Mouse (Mus musculus) heart, embryonic 16.5 days (tissue): Measurements from ENCODE around the gene Lgals9. TPM values are rescaled to one million over a fixed set of nuclear protein-coding genes. Genes with fewer than 3 reads are reported as not detected.
"Not testable (repeated sequence)": the region's sequence is repeated elsewhere in the genome, so short reads cannot be mapped to it uniquely, and the experiment has no call there.

Experiments
- ATAC-seq: fragments of 200-750 bp; cut with Nextera tagmentation; replicated peaks from 2 replicates; pipeline ENCODE4 v1.8.0; 2017; ENCODE audit warnings: moderate number of reproducible peaks; ENCODE audit not compliant: insufficient read depth, low FRiP score; ENCODE audit errors: extremely low read depth
- H3K27ac ChIP-seq: fragments of 300-500 bp; sonication (generic); 2 replicates; pipeline ENCODE4 v1.5.1; 2014; ENCODE audit warnings: mild to moderate bottlenecking, low read length, control low read depth, moderate library complexity
- H3K27me3 ChIP-seq: fragments of 300-500 bp; sonication (generic); 2 replicates; pipeline ENCODE4 v1.6.1; 2014; ENCODE audit warnings: low read length, mixed read lengths; ENCODE audit not compliant: control insufficient read depth, insufficient read depth
- H3K36me3 ChIP-seq: fragments of 300-500 bp; sonication (generic); 2 replicates; pipeline ENCODE4 v1.6.1; 2014; ENCODE audit not compliant: control insufficient read depth, insufficient read depth
- H3K4me1 ChIP-seq: fragments of 300-500 bp; sonication (generic); 2 replicates; pipeline ENCODE4 v1.6.1; 2014; ENCODE audit warnings: low read length, mixed read lengths; ENCODE audit not compliant: control insufficient read depth, insufficient read depth
- H3K4me2 ChIP-seq: fragments of 300-500 bp; sonication (generic); 2 replicates; pipeline ENCODE4 v1.6.1; 2014; ENCODE audit warnings: low read depth, mild to moderate bottlenecking, control low read depth, low read length
- H3K4me3 ChIP-seq: fragments of 300-500 bp; sonication (generic); 2 replicates; pipeline ENCODE4 v1.5.1; 2014; ENCODE audit warnings: mild to moderate bottlenecking, control low read depth, low read length
- H3K9ac ChIP-seq: fragments of 300-500 bp; sonication (generic); 2 replicates; pipeline ENCODE4 v1.6.1; 2014; ENCODE audit warnings: low read length, control low read depth
- H3K9me3 ChIP-seq: fragments of 300-500 bp; sonication (generic); replicated peaks from 2 replicates; pipeline ENCODE4 v1.6.1; 2016; ENCODE audit warnings: low read length; ENCODE audit not compliant: control insufficient read depth
- WGBS: fragments of 180-500 bp; shearing (Covaris S2); extraction: QIAGEN DNeasy Blood & Tissue Kit; methylation state at CpG from one replicate; pipeline ENCODE4 v1.1.7; 2014; 5-methylcytosine and 5-hydroxymethylcytosine counted together
- polyA plus RNA-seq: library from polyadenylated mRNA; unstranded; fragments of >200 nt; fragmentation: Nextera tagmentation; extraction: Ambion mirVana; gene quantifications from 2 replicates; pipeline ENCODE4 v1.2.1, GENCODE M21; 2015

The Lgals9 gene
- polyA plus RNA-seq, 1 experiment from 2014 or later: 105 TPM

- H3K36me3 ChIP-seq: no peaks in the 10 kb centered on the region
- peak; percentile 83 for ATAC-seq
- H3K4me2 ChIP-seq: no peak overlapping the region
- 56% methylated on average over 11 of the region's 11 CpGs for WGBS
- no peaks in the 10 kb centered on the region for H3K27me3 ChIP-seq
- H3K27ac ChIP-seq: peak overlapping the region; percentile 87
- peaks cover 8% of the 10 kb centered on the region for H3K4me1 ChIP-seq
- H3K4me3 ChIP-seq: no peak overlapping the region
- no peaks in the 10 kb centered on the region for H3K9me3 ChIP-seq
- H3K9ac ChIP-seq: no peak overlapping the region
Observed at GRCm38 (mm10) chr11:79003053-79003768, 18.5 kb upstream of the Lgals9 start.

- no peaks in the 10 kb centered on the region for H3K36me3 ChIP-seq
- no peak overlapping the region for H3K4me3 ChIP-seq
- H3K4me2 ChIP-seq: no peak overlapping the region
- peak; percentile 50; the same call in 1 of the 2 replicates for ATAC-seq
- 37% methylated on average over 5 of the region's 5 CpGs for WGBS
- peak overlapping the region; percentile 87 for H3K27ac ChIP-seq
- H3K4me1 ChIP-seq: peaks cover 8% of the 10 kb centered on the region
- 0 out of 2 replicates have a peak, but pooled peaks cover under 1% of the 10 kb centered on the region for H3K9me3 ChIP-seq
- H3K27me3 ChIP-seq: no peaks in the 10 kb centered on the region
- H3K9ac ChIP-seq: no peak overlapping the region
Observed at GRCm38 (mm10) chr11:79002551-79002951, 17.8 kb upstream of the Lgals9 start.

GRCm38 (mm10) chr11:79001871-79002270 is 17.1 kb upstream of the Lgals9 start:
- H3K9ac ChIP-seq: no peak overlapping the region
- no peak overlapping the region for H3K4me2 ChIP-seq
- 0 out of 2 replicates have a peak, but pooled peaks cover 3% of the 10 kb centered on the region for H3K9me3 ChIP-seq
- peak overlapping the region; percentile 87 for H3K27ac ChIP-seq
- no peaks in the 10 kb centered on the region for H3K27me3 ChIP-seq
- WGBS: 78% methylated on average over 4 of the region's 4 CpGs
- no peak for ATAC-seq
- peaks cover 8% of the 10 kb centered on the region for H3K4me1 ChIP-seq
- no peaks in the 10 kb centered on the region for H3K36me3 ChIP-seq
- H3K4me3 ChIP-seq: no peak overlapping the region

GRCm38 (mm10) chr11:78999118-78999517 is 14.4 kb upstream of the Lgals9 start:
- ATAC-seq: no peak
- H3K4me3 ChIP-seq: no peak overlapping the region
- no peaks in the 10 kb centered on the region for H3K36me3 ChIP-seq
- 67% methylated on average over 6 of the region's 6 CpGs for WGBS
- no peak overlapping the region for H3K27ac ChIP-seq
- no peaks in the 10 kb centered on the region for H3K27me3 ChIP-seq
- H3K4me1 ChIP-seq: peaks cover 4% of the 10 kb centered on the region; the same call in 1 of the 2 replicates
- H3K9ac ChIP-seq: no peak overlapping the region
- H3K4me2 ChIP-seq: no peak overlapping the region
- peaks cover 8% of the 10 kb centered on the region; the same call in 1 of the 2 replicates for H3K9me3 ChIP-seq

- H3K27ac ChIP-seq, H3K4me3 ChIP-seq: not testable (repeated sequence)
- 81% methylated on average over 5 of the region's 5 CpGs for WGBS
Observed at GRCm38 (mm10) chr11:78990875-78991543, 6.3 kb upstream of the Lgals9 start.

GRCm38 (mm10) chr11:78990096-78990495 is 5.3 kb upstream of the Lgals9 start:
- Histone ChIP-seq H3K4me2 (no peak overlapping the region), H3K36me3 (no peaks in the 10 kb centered on the region), H3K27me3 (no peaks in the 10 kb centered on the region), H3K9ac (no peak overlapping the region), H3K9me3 (peaks cover 7% of the 10 kb centered on the region), H3K4me3 (no peak overlapping the region), H3K4me1 (peaks cover 2% of the 10 kb centered on the region), H3K27ac (no peak overlapping the region)
- ATAC-seq: no peak
- WGBS: 91% methylated on average over 9 of the region's 9 CpGs

More at GRCm38 (mm10) chr11:78990875-78991543, 6.3 kb upstream of the Lgals9 start:
- ATAC-seq, H3K36me3 ChIP-seq, H3K9ac ChIP-seq, H3K27me3 ChIP-seq, H3K9me3 ChIP-seq, H3K4me1 ChIP-seq, H3K4me2 ChIP-seq: not testable (repeated sequence)

- not testable (repeated sequence) for ATAC-seq, H3K27ac ChIP-seq
- WGBS: 86% methylated on average over 11 of the region's 11 CpGs
Observed at GRCm38 (mm10) chr11:78989206-78989605, 4.5 kb upstream of the Lgals9 start.

GRCm38 (mm10) chr11:78986311-78987002 is 1.7 kb upstream of the Lgals9 start:
- Histone ChIP-seq H3K27me3 (no peaks in the 10 kb centered on the region), H3K4me2 (no peak overlapping the region), H3K36me3 (no peaks in the 10 kb centered on the region), H3K4me3 (no peak overlapping the region), H3K9ac (no peak overlapping the region), H3K27ac (no peak overlapping the region), H3K9me3 (peaks cover 7% of the 10 kb centered on the region), H3K4me1 (peaks cover 4% of the 10 kb centered on the region)
- no peak for ATAC-seq
- WGBS: 79% methylated on average over 10 of the region's 10 CpGs

More at GRCm38 (mm10) chr11:78989206-78989605, 4.5 kb upstream of the Lgals9 start:
- not testable (repeated sequence) for H3K4me2 ChIP-seq, H3K4me1 ChIP-seq, H3K27me3 ChIP-seq, H3K9ac ChIP-seq, H3K36me3 ChIP-seq, H3K4me3 ChIP-seq, H3K9me3 ChIP-seq

GRCm38 (mm10) chr11:78985505-78985904 is 759 bp upstream of the Lgals9 start:
- H3K9ac ChIP-seq: no peak overlapping the region
- peak overlapping the region; percentile 41 for H3K27ac ChIP-seq
- H3K4me1 ChIP-seq: peaks cover 7% of the 10 kb centered on the region
- ATAC-seq: no peak
- peaks cover 4% of the 10 kb centered on the region for H3K9me3 ChIP-seq
- no peak overlapping the region for H3K4me2 ChIP-seq
- H3K27me3 ChIP-seq: no peaks in the 10 kb centered on the region
- no peaks in the 10 kb centered on the region for H3K36me3 ChIP-seq
- no peak overlapping the region for H3K4me3 ChIP-seq
